Mouse (Mus musculus): ENCODE data around the gene Gm45062.

Gm45062 gene

GRCm38 (mm10) chr6:8414020-8414419, 154.8 kb downstream of the Gm45062 start:
- no peak for TF ChIP-seq GATA4 (IDR thresholded peaks at IDR 0.05; ENCODE audit: insufficient replicate concordance, low read length)

DNA sequence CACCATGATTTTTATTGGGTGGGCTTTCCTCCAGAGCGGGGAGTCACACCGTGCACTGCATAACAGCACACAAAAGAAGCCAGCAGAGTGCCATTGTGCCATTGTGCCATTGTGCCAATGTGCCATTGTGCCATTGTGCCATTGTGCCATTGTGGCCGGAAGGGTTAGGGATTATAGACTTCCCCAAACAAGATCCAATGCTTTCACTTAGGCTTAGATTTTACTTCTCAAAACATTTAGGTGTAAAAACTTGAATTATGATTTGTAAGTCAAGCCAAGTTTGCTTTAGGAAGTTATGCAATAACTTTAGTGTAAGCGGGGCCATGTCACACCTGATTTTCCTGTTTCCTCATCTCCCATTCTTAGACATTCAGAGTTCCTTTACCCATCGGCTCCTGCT, 156.6 kb downstream of the Gm45062 start:
- TF ChIP-seq GATA4 (IDR thresholded peaks at IDR 0.05; ENCODE audit: insufficient replicate concordance, low read length) = no peak

DNA sequence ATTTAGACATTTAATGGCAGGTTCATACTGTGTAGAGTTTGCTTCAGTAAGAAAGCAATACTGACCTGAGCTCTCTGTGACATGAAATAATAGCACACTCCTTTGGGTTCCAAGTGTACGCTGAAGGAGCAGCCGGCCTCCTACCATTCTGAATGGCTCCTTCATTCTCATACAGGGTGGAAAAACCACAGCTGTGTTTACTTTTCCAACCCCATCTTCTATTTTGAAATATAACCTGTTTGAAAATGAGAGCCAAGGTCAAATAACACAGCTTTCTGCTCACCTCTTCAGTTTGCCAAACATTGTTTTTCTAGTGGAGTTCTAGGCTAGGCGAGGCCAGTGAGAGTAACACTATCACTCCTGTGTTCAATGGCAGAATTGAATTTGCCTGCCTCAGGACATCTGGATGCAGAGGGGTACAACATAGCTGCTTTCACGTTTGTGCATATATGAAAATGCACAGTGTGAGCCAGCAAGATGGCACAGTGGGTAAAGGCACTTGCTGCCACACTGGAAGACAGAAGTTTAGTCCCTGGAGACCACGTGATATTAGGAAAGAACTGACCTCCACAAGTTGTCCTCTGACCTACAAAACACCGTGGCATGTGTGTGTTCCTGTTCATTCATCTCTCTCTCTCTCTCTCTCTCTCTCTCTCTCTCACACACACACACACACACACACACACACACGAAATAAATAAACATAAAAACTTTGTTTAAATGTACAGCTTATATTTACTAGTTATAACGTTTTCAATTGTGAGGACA, 157.7 kb downstream of the Gm45062 start:
- no peak for TF ChIP-seq GATA4 (IDR thresholded peaks at IDR 0.05; ENCODE audit: insufficient replicate concordance, low read length)

- TF ChIP-seq GATA4 (IDR thresholded peaks at IDR 0.05; ENCODE audit: insufficient replicate concordance, low read length) = no peak
Observed at GRCm38 (mm10) chr6:8419485-8420186, 160.4 kb downstream of the Gm45062 start.

GRCm38 (mm10) chr6:8420187-8420503, 160.9 kb downstream of the Gm45062 start:
- TF ChIP-seq GATA4 (IDR thresholded peaks at IDR 0.05; ENCODE audit: insufficient replicate concordance, low read length) = no peak

DNA sequence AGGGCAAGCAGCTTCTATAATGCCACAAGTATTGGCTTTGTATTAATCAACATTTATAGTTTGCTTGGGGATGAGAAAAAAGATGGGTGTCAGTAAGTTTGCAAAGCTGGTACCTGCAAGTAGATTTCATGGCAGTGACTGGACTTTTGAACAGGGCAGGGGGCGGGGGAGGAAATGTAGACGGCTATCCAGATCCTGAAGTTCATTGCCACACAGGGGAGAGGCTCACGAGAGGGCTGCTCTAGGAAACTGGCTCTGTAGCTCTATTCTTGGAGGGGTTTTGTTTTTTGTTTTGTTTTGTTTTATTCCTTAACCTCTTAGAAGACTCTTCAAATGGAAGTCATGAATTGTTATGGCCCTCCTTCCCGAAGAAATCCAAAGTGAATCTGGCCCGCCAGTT, 162.2 kb downstream of the Gm45062 start:
- TF ChIP-seq GATA4 (IDR thresholded peaks at IDR 0.05; ENCODE audit: insufficient replicate concordance, low read length) = no peak

GRCm38 (mm10) chr6:8421959-8422581, 162.8 kb downstream of the Gm45062 start:
- no peak for TF ChIP-seq GATA4 (IDR thresholded peaks at IDR 0.05; ENCODE audit: insufficient replicate concordance, low read length)

DNA sequence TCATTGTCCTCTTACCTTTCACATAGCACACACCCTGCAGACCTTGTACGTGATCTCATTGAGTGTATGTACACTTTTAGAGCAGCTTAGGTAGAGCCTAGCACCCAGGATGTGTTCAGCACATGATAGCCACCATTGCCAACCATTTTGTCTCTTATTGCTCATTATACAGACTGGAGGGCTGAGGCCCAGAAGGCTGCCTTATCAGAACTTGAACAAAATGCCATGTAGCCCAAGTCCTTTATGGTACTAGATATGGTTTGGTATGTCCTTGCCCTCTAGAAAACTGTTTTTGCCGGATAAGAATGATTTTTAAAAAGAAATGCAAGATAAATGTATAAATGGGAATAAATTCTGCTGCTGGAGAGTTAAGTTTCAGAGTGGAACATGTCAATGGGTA, 163.9 kb downstream of the Gm45062 start:
- TF ChIP-seq GATA4 (IDR thresholded peaks at IDR 0.05; ENCODE audit: insufficient replicate concordance, low read length) = no peak

DNA sequence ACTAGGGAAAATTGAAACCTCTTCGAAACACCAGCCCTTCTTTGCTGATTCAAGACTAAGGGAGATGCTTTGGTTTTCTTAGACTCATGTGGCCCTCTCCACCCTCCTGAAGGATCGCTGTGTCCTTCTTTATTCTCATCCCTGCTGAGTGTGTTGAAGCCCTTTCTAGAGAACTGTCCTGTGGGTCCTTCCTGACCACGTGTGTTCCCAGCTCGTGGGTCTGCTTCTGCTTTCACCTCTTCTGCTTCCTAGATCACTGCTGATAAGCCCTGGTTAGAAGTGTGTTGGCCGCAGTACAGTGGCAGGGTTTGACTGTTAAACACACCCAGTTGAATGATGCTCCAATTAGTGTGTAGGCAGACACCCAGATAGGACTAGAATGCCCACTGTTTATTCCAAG, 168.4 kb downstream of the Gm45062 start:
- TF ChIP-seq GATA4 (IDR thresholded peaks at IDR 0.05; ENCODE audit: insufficient replicate concordance, low read length) = no peak

- TF ChIP-seq GATA4 (IDR thresholded peaks at IDR 0.05; ENCODE audit: insufficient replicate concordance, low read length) = no peak
Observed at GRCm38 (mm10) chr6:8430610-8431234, 171.5 kb downstream of the Gm45062 start.

DNA sequence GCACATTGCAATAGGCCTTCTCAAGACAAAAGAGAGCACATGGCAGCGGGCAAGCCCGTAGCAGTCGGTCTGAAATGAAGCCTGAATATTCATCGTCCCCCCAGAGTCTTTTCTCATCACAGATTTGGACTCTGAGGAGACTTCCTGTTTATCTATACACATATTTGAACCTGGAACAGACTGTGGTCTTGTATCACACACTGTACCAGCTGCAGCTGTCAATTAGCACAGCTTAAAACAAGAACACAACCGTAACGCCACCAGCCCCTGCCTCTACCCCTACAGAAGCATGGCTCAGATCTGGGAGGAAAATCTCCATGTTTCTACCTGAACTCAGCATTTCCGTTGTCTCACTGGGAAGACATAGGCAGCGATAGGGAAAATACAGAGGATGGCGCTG, 173.9 kb downstream of the Gm45062 start:
- no peak for TF ChIP-seq GATA4 (IDR thresholded peaks at IDR 0.05; ENCODE audit: insufficient replicate concordance, low read length)

- TF ChIP-seq GATA4 (IDR thresholded peaks at IDR 0.05; ENCODE audit: insufficient replicate concordance, low read length) = no peak
Observed at GRCm38 (mm10) chr6:8437937-8438336, 178.7 kb downstream of the Gm45062 start.

- TF ChIP-seq GATA4 (IDR thresholded peaks at IDR 0.05; ENCODE audit: insufficient replicate concordance, low read length) = no peak
Observed at GRCm38 (mm10) chr6:8441814-8442213, 182.6 kb downstream of the Gm45062 start.

DNA sequence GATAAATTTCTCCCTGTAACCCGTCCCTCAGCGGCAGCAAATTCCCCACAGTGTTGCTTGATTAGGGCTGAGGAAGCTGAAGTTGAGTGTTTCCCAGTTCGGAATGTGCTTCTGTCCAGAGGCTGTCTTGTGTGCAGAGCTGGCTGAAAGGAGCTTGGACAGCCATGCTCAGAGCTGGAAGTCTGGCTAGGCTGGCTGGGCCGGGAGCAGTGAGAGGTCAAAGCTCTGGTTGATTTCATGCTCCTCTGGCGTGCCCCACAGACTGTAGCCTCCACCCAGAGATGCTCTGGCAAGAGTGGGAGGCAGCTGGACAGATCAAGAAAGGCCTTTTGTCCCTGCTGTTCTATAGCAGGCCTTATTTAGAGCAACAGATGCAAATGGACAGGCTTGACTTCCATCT, 187.5 kb downstream of the Gm45062 start:
- TF ChIP-seq GATA4 (IDR thresholded peaks at IDR 0.05; ENCODE audit: insufficient replicate concordance, low read length) = no peak

GRCm38 (mm10) chr6:8455599-8455998, 196.3 kb downstream of the Gm45062 start:
- no peak for TF ChIP-seq GATA4 (IDR thresholded peaks at IDR 0.05; ENCODE audit: insufficient replicate concordance, low read length)

DNA sequence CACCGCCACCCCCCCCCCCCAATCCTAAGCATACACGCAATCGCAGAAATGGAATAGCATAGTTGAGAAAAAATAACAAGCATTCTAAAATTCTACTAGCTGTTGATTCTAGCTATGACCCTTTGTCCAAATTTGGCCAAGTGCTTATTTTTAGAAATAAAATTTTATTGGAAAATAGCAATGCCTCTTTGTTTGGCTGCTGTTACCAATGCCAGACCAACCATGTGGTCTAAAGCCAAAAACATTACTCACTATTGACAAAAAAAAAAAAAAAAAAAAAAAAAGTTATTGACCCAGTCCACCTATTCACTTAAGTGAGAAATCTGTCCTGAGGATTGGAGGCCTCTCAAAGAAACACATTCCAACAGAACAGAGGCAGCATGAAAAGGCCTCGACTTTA, 199.3 kb downstream of the Gm45062 start:
- TF ChIP-seq GATA4 (IDR thresholded peaks at IDR 0.05; ENCODE audit: insufficient replicate concordance, low read length) = no peak
